Mouse (Mus musculus) cerebellum, adult 2 months (tissue): ENCODE measurements at regions not wholly inside any gene's neighbourhood (a gene's known extent, or its start where the extent isn't known, plus 50 kb on each side); places are given as distances from the start of the nearest gene placed in this dataset.

ENCODE experiments used
- DNase-seq, 2 experiments: peaks; one replicate each; pipeline ENCODE4 v3.0.0; 2021
- H3K27ac ChIP-seq: fragments of 200-500 bp; 2 replicates; pipeline ENCODE4 v1.5.1; 2012; ENCODE audit warnings: low read length, control low read depth, inconsistent platforms; ENCODE audit not compliant: insufficient read depth
- H3K27me3 ChIP-seq: fragments of 200-500 bp; 2 replicates; pipeline ENCODE4 v1.6.1; 2012; ENCODE audit warnings: inconsistent platforms, mild to moderate bottlenecking, low read length, moderate library complexity; ENCODE audit not compliant: control insufficient read depth, insufficient read depth
- H3K4me1 ChIP-seq: fragments of 200-500 bp; 2 replicates; pipeline ENCODE4 v1.6.1; 2011; ENCODE audit warnings: low read length; ENCODE audit not compliant: control insufficient read depth, insufficient read depth
- H3K4me3 ChIP-seq: fragments of 200-500 bp; replicated peaks from 2 replicates; pipeline ENCODE3; 2011; ENCODE audit warnings: mild to moderate bottlenecking, low read depth, low read length, control low read depth; ENCODE audit not compliant: insufficient read depth
- CTCF ChIP-seq: fragments of 200-500 bp; IDR thresholded peaks from 2 replicates; pipeline ENCODE4 v1.5.1; 2011; ENCODE audit warnings: low read depth, mild to moderate bottlenecking, control low read depth, low read length, moderate library complexity, borderline replicate concordance; ENCODE audit not compliant: insufficient read depth
- POLR2A ChIP-seq: fragments of 200-500 bp; IDR thresholded peaks from 2 replicates; pipeline ENCODE4 v1.6.1; 2011; ENCODE audit warnings: low read length, control low read depth, borderline replicate concordance; ENCODE audit not compliant: insufficient read depth
- WGBS: fragments of 180-500 bp; shearing (Covaris S2); methylation state at CpG from one replicate; pipeline ENCODE4 v1.1.7; 2018; 5-methylcytosine and 5-hydroxymethylcytosine counted together

GRCm38 (mm10) chr15:57644331-57644953 is 167.0 kb upstream of the Slc22a22 start:
- Histone ChIP-seq H3K4me3 (no peak overlapping the region), H3K27ac (no peak overlapping the region), H3K4me1 (peaks cover 4% of the 10 kb centered on the region; the same call in 1 of the 2 replicates), H3K27me3 (no peaks in the 10 kb centered on the region)
- peak; percentile 36; the same call in 1 of the 2 replicates for TF ChIP-seq CTCF
- TF ChIP-seq POLR2A, result no peak
- WGBS, result 57% methylated on average over 11 of the region's 11 CpGs
- peak in 1 of 2 experiments; percentile 17 for DNase-seq

- peak; percentile 65 to 88 for DNase-seq
- TF ChIP-seq CTCF, result no peak
- no peak for TF ChIP-seq POLR2A
- H3K4me3 ChIP-seq, result no peak overlapping the region
- H3K4me1 ChIP-seq, result peaks cover 19% of the 10 kb centered on the region
- peak overlapping the region; percentile 62 for H3K27ac ChIP-seq
- no peaks in the 10 kb centered on the region for H3K27me3 ChIP-seq
- 10% methylated on average over 7 of the region's 7 CpGs for WGBS
Measured at GRCm38 (mm10) chr15:57639115-57639514, 161.7 kb upstream of the Slc22a22 start.

- 44% methylated on average over 3 of the region's 3 CpGs for WGBS
- Histone ChIP-seq H3K27me3 (no peaks in the 10 kb centered on the region), H3K4me1 (peaks cover 5% of the 10 kb centered on the region), H3K4me3 (no peak overlapping the region), H3K27ac (no peak overlapping the region)
- TF ChIP-seq CTCF (no peak), POLR2A (no peak)
- peak in 1 of 2 experiments; percentile 45 for DNase-seq
Measured at GRCm38 (mm10) chr15:57633067-57633466, 155.6 kb upstream of the Slc22a22 start.

GRCm38 (mm10) chr15:57632537-57632936 is 155.1 kb upstream of the Slc22a22 start:
- DNase-seq, result no peak
- no peaks in the 10 kb centered on the region for H3K27me3 ChIP-seq
- WGBS, result 87% methylated on average over 8 of the region's 8 CpGs
- 0 out of 2 replicates have a peak, but pooled peaks cover 3% of the 10 kb centered on the region for H3K4me1 ChIP-seq
- TF ChIP-seq POLR2A (no peak), CTCF (no peak)
- H3K4me3 ChIP-seq, result no peak overlapping the region
- no peak overlapping the region for H3K27ac ChIP-seq

GRCm38 (mm10) chr15:57618466-57618865 is 141.0 kb upstream of the Slc22a22 start:
- Histone ChIP-seq H3K27ac (no peak overlapping the region), H3K4me3 (no peak overlapping the region), H3K27me3 (no peaks in the 10 kb centered on the region), H3K4me1 (peaks cover 11% of the 10 kb centered on the region)
- no peak for DNase-seq
- no peak for TF ChIP-seq POLR2A
- no peak for TF ChIP-seq CTCF
- WGBS, result 68% methylated on average over 6 of the region's 6 CpGs

GRCm38 (mm10) chr15:57616880-57617391 is 139.5 kb upstream of the Slc22a22 start:
- H3K4me1 ChIP-seq, result peaks cover 11% of the 10 kb centered on the region
- 50% methylated on average over 11 of the region's 11 CpGs for WGBS
- H3K27me3 ChIP-seq, result no peaks in the 10 kb centered on the region
- DNase-seq, result peak; percentile 52 to 71
- H3K27ac ChIP-seq, result peak overlapping the region; percentile 20; the same call in 1 of the 2 replicates
- no peak overlapping the region for H3K4me3 ChIP-seq
- TF ChIP-seq CTCF (peak; percentile 20; the same call in 1 of the 2 replicates), POLR2A (no peak)

GRCm38 (mm10) chr15:57610006-57610405 is 132.6 kb upstream of the Slc22a22 start:
- Histone ChIP-seq H3K27me3 (no peaks in the 10 kb centered on the region), H3K4me1 (no peaks in the 10 kb centered on the region), H3K27ac (no peak overlapping the region), H3K4me3 (no peak overlapping the region)
- 94% methylated on average over 2 of the region's 2 CpGs for WGBS
- DNase-seq, result no peak
- TF ChIP-seq CTCF, result no peak
- no peak for TF ChIP-seq POLR2A

GRCm38 (mm10) chr15:57608519-57608918 is 131.1 kb upstream of the Slc22a22 start:
- 97% methylated on average over 3 of the region's 3 CpGs for WGBS
- TF ChIP-seq POLR2A (no peak), CTCF (no peak)
- no peak overlapping the region for H3K4me3 ChIP-seq
- no peaks in the 10 kb centered on the region for H3K27me3 ChIP-seq
- DNase-seq, result no peak
- H3K4me1 ChIP-seq, result no peaks in the 10 kb centered on the region
- H3K27ac ChIP-seq, result no peak overlapping the region
